In the genomic region with DNA sequence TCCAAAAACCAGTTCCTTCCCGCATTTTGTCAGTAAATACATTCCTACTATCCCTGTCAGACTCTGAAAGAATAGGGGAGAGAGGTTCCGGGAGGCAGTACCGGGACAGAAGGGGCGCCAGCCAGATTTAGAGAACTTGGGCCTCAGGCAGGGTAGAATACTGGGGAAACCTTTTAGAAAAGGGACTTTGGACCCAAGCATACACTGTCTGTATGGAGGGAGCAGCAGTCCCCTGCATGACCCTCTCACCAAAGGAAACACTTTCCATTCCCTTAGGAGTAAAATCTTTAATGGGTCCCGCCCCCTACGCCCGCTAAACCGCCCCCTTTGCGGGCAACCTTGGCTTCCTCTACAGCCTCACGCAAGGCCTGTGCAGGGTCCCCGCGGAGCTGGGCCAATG, we compare ENCODE assay signal across 8 mouse cellular contexts. TPM values are rescaled to one million over a fixed set of nuclear protein-coding genes. Genes with fewer than 3 reads are reported as not detected.
DNase-seq lines count a peak whose midpoint lies in the region; ATAC-seq and TF ChIP-seq lines count a peak whose summit lies in the region.
"Had no signal": no experiment of that assay in that cellular context is flagged by ENCODE, and none has a peak within 500 bp of the region (broad histone marks: within the 10 kb centered on the region; RNA-seq: fewer than 3 reads in every experiment).

No protein-coding gene starts in this region.

- peak overlapping the region; percentile 52 for H3K4me3 ChIP-seq in lung, embryonic 14.5 days (ENCODE audit: low read depth, low read length)
- H3K4me3 ChIP-seq in forebrain, embryonic 10.5 days = peak overlapping the region; percentile 58
- peak overlapping the region; percentile 61 for H3K4me3 ChIP-seq in limb, embryonic 14.5 days (replicated peaks; ENCODE audit: low read length)
- peak overlapping the region; percentile 57 for H3K4me3 ChIP-seq in stomach, embryonic 14.5 days (ENCODE audit: low read depth, low read length)

- 0 out of 2 replicates have a peak overlapping the region, but pooled peaks have one; percentile 12 for H3K27ac ChIP-seq in lung, embryonic 14.5 days (ENCODE audit: low read depth)
- H3K27ac ChIP-seq in forebrain, embryonic 10.5 days = peak overlapping the region; percentile 72
- H3K27ac ChIP-seq in limb, embryonic 14.5 days (replicated peaks; ENCODE audit: low read depth, low read length) = no peak overlapping the region
- peak overlapping the region; percentile 44; the same call in 1 of the 2 replicates for H3K27ac ChIP-seq in stomach, embryonic 14.5 days (ENCODE audit: low read length)

- no peak for TF ChIP-seq CTCF in lung, embryonic 14.5 days (IDR thresholded peaks at IDR 0.05; ENCODE audit: low read depth)

- peaks cover 45% of the 10 kb centered on the region for H3K27me3 ChIP-seq in lung, embryonic 14.5 days (ENCODE audit: insufficient read depth, low read length)
- peaks cover 98% of the 10 kb centered on the region for H3K27me3 ChIP-seq in forebrain, embryonic 10.5 days (ENCODE audit: poor library complexity, severe bottlenecking)
- peaks cover 47% of the 10 kb centered on the region for H3K27me3 ChIP-seq in limb, embryonic 14.5 days (ENCODE audit: control insufficient read depth, insufficient read depth, low read length)
- H3K27me3 ChIP-seq in stomach, embryonic 14.5 days (ENCODE audit: control insufficient read depth, insufficient read depth, low read length) = peaks cover 3% of the 10 kb centered on the region; the same call in 1 of the 2 replicates

- peak overlapping the region; percentile 97 for H3K4me2 ChIP-seq in lung, embryonic 14.5 days
- H3K4me2 ChIP-seq in limb, embryonic 14.5 days (replicated peaks; ENCODE audit: low read depth, low read length, severe bottlenecking) = peak overlapping the region; percentile 94
- H3K4me2 ChIP-seq in stomach, embryonic 14.5 days (replicated peaks; ENCODE audit: low read depth, low read length) = peak overlapping the region; percentile 99

- ATAC-seq in lung, embryonic 14.5 days (ENCODE audit: insufficient read depth) = peak; percentile 8; the same call in 1 of the 2 replicates
- 0 out of 2 replicates have a peak, but pooled peaks have one; percentile 0 for ATAC-seq in limb, embryonic 14.5 days (ENCODE audit: low FRiP score, low read depth)
- ATAC-seq in stomach, embryonic 14.5 days (ENCODE audit: insufficient number of reproducible peaks, insufficient read depth, low FRiP score, low read depth) = 0 out of 2 replicates have a peak, but pooled peaks have one; percentile 8

- no peaks in the 10 kb centered on the region for H3K36me3 ChIP-seq in lung, embryonic 14.5 days (ENCODE audit: insufficient read depth)
- no peaks in the 10 kb centered on the region for H3K36me3 ChIP-seq in forebrain, embryonic 10.5 days (replicated peaks)
- H3K36me3 ChIP-seq in limb, embryonic 14.5 days (ENCODE audit: control insufficient read depth, insufficient read depth, low read length) = no peaks in the 10 kb centered on the region
- H3K36me3 ChIP-seq in stomach, embryonic 14.5 days (ENCODE audit: control insufficient read depth, insufficient read depth, low read length) = no peaks in the 10 kb centered on the region

- H3K4me1 ChIP-seq in lung, embryonic 14.5 days (ENCODE audit: insufficient read depth) = peaks cover 40% of the 10 kb centered on the region
- H3K4me1 ChIP-seq in forebrain, embryonic 10.5 days = peaks cover 69% of the 10 kb centered on the region
- peaks cover 53% of the 10 kb centered on the region for H3K4me1 ChIP-seq in limb, embryonic 14.5 days (ENCODE audit: control insufficient read depth, insufficient read depth, low read length)
- H3K4me1 ChIP-seq in stomach, embryonic 14.5 days (ENCODE audit: control insufficient read depth, insufficient read depth, low read length) = peaks cover 47% of the 10 kb centered on the region

- no peak for DNase-seq in lung, embryonic 14.5 days
- no peak for DNase-seq in lung, postnatal 36 days
- no peak for DNase-seq in forebrain, embryonic 10.5 days (ENCODE audit: extremely low spot score, low spot score)
- no peak for DNase-seq in limb, embryonic 14.5 days (ENCODE audit: low spot score)
- no peak for DNase-seq in left cerebral cortex, adult 18-20 months (ENCODE audit: low spot score in 2 of 2)
- no peak for DNase-seq in thymus, postnatal 25 days

- H3K9me3 ChIP-seq in lung, embryonic 14.5 days (ENCODE audit: low read depth, low read length) = no peaks in the 10 kb centered on the region
- peaks cover 5% of the 10 kb centered on the region; the same call in 1 of the 2 replicates for H3K9me3 ChIP-seq in forebrain, embryonic 10.5 days
- H3K9me3 ChIP-seq in limb, embryonic 14.5 days (ENCODE audit: control insufficient read depth, low read length) = no peaks in the 10 kb centered on the region
- H3K9me3 ChIP-seq in stomach, embryonic 14.5 days (ENCODE audit: control insufficient read depth, low read depth, low read length) = no peaks in the 10 kb centered on the region

- TF ChIP-seq POLR2A in limb, embryonic 14.5 days (IDR thresholded peaks at IDR 0.05; ENCODE audit: borderline replicate concordance, extremely low read depth, insufficient read depth, insufficient read length) = no peak

- H3K9ac ChIP-seq in lung, embryonic 14.5 days = peak overlapping the region; percentile 54
- peak overlapping the region; percentile 44 for H3K9ac ChIP-seq in limb, embryonic 14.5 days (ENCODE audit: low read depth, low read length, severe bottlenecking)
- peak overlapping the region; percentile 48; the same call in 1 of the 2 replicates for H3K9ac ChIP-seq in stomach, embryonic 14.5 days (replicated peaks; ENCODE audit: low read depth, low read length)

- WGBS in lung, embryonic 14.5 days = 3% methylated on average over 12 of the region's 12 CpGs
- under 1% methylated on average over 12 of the region's 12 CpGs for WGBS in forebrain, embryonic 10.5 days
- WGBS in limb, embryonic 14.5 days = under 1% methylated on average over 12 of the region's 12 CpGs
- 5% methylated on average over 12 of the region's 12 CpGs for WGBS in stomach, embryonic 14.5 days

RNA-seq across cellular contexts. Expression of a gene that starts 1.7 kb away (rescaled TPM):
- 1.6 TPM in 2 replicates for polyA plus RNA-seq in lung, embryonic 14.5 days (2014; fragmentation: Nextera tagmentation; extraction: Ambion mirVana)
- 0.73 TPM in 2 replicates for polyA plus RNA-seq in forebrain, embryonic 10.5 days (2016; fragmentation: Nextera tagmentation; extraction: Ambion mirVana)
- polyA plus RNA-seq in limb, embryonic 14.5 days (2012; rRNA removed) = 17.2 and 17.5 TPM in 2 replicates
- 2.2 and 3.4 TPM in 2 replicates for polyA plus RNA-seq in limb, embryonic 14.5 days (2014; fragmentation: Nextera tagmentation; extraction: Ambion mirVana)
- polyA plus RNA-seq in stomach, embryonic 14.5 days (2014; fragmentation: Nextera tagmentation; extraction: Ambion mirVana) = 2.1 and 3.6 TPM in 2 replicates
- 10 to 100 TPM; 17.1 to 18.5 TPM for total RNA-seq in left cerebral cortex, adult 18-20 months (2021)

RNA-seq across cellular contexts. Expression of a gene that starts 2.1 kb away (rescaled TPM):
- polyA plus RNA-seq in lung, embryonic 14.5 days (2014; fragmentation: Nextera tagmentation; extraction: Ambion mirVana) = 4.3 and 5.0 TPM in 2 replicates
- 0.71 and 0.95 TPM in 2 replicates for polyA plus RNA-seq in forebrain, embryonic 10.5 days (2016; fragmentation: Nextera tagmentation; extraction: Ambion mirVana)
- polyA plus RNA-seq in limb, embryonic 14.5 days (2012; rRNA removed) = 1.8 TPM in 2 replicates
- polyA plus RNA-seq in limb, embryonic 14.5 days (2014; fragmentation: Nextera tagmentation; extraction: Ambion mirVana) = 5.4 and 5.9 TPM in 2 replicates
- 12.2 and 15.0 TPM in 2 replicates for polyA plus RNA-seq in stomach, embryonic 14.5 days (2014; fragmentation: Nextera tagmentation; extraction: Ambion mirVana)
- total RNA-seq in left cerebral cortex, adult 18-20 months (2021) = under 1 TPM in 1 of 2 experiments, not detected in 1; 0.26 TPM

RNA-seq across cellular contexts. Expression of a gene that starts 7.6 kb away (rescaled TPM):
- 12.1 and 14.6 TPM in 2 replicates for polyA plus RNA-seq in lung, embryonic 14.5 days (2014; fragmentation: Nextera tagmentation; extraction: Ambion mirVana)
- 1.0 and 1.5 TPM in 2 replicates for polyA plus RNA-seq in forebrain, embryonic 10.5 days (2016; fragmentation: Nextera tagmentation; extraction: Ambion mirVana)
- 69.4 and 81.0 TPM in 2 replicates for polyA plus RNA-seq in limb, embryonic 14.5 days (2012; rRNA removed)
- 14.1 and 19.0 TPM in 2 replicates for polyA plus RNA-seq in limb, embryonic 14.5 days (2014; fragmentation: Nextera tagmentation; extraction: Ambion mirVana)
- 6.7 and 7.5 TPM in 2 replicates for polyA plus RNA-seq in stomach, embryonic 14.5 days (2014; fragmentation: Nextera tagmentation; extraction: Ambion mirVana)
- total RNA-seq in left cerebral cortex, adult 18-20 months (2021) = 1 to 10 TPM; 1.2 TPM

RNA-seq across cellular contexts. Expression of a gene that starts 11.8 kb away (rescaled TPM):
- polyA plus RNA-seq in lung, embryonic 14.5 days (2014; fragmentation: Nextera tagmentation; extraction: Ambion mirVana) = not detected in 2 replicates
- not detected in 2 replicates for polyA plus RNA-seq in forebrain, embryonic 10.5 days (2016; fragmentation: Nextera tagmentation; extraction: Ambion mirVana)
- polyA plus RNA-seq in limb, embryonic 14.5 days (2012; rRNA removed) = not detected in 2 replicates
- not detected in 2 replicates for polyA plus RNA-seq in limb, embryonic 14.5 days (2014; fragmentation: Nextera tagmentation; extraction: Ambion mirVana)
- not detected in 2 replicates for polyA plus RNA-seq in stomach, embryonic 14.5 days (2014; fragmentation: Nextera tagmentation; extraction: Ambion mirVana)
- total RNA-seq in left cerebral cortex, adult 18-20 months (2021) = not detected
- polyA plus RNA-seq: large intestine, adult 2 months had no signal

RNA-seq across cellular contexts. Expression of a gene that starts 14.9 kb away (rescaled TPM):
- polyA plus RNA-seq in lung, embryonic 14.5 days (2014; fragmentation: Nextera tagmentation; extraction: Ambion mirVana) = not detected in 2 replicates
- polyA plus RNA-seq in forebrain, embryonic 10.5 days (2016; fragmentation: Nextera tagmentation; extraction: Ambion mirVana) = not detected in 2 replicates
- polyA plus RNA-seq in limb, embryonic 14.5 days (2012; rRNA removed) = not detected in 2 replicates
- polyA plus RNA-seq in limb, embryonic 14.5 days (2014; fragmentation: Nextera tagmentation; extraction: Ambion mirVana) = not detected in 2 replicates
- not detected in 2 replicates for polyA plus RNA-seq in stomach, embryonic 14.5 days (2014; fragmentation: Nextera tagmentation; extraction: Ambion mirVana)
- not detected for total RNA-seq in left cerebral cortex, adult 18-20 months (2021)
- polyA plus RNA-seq: large intestine, adult 2 months had no signal
